Mouse (Mus musculus): ENCODE results near the gene Yme1l1.

DNA sequence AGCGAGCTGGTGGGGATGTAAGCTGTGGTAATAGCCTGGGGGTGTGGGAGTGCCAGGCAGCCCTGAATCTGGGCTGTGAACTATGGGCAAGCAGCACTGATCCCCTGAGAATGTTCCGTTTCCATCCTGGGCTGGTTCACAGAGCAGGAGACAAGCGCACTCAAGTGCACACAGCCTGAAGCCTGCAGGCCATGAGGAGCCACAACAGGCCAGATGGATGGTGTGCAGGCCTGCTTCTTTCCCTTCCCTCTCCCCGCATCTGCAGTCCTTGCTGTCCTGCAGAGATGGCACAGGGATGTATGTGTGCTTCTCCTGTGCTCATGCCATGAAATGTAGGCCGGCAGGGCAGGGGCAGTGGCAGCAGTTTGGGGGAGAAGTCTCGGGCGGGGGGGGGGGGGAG lies 69.0 kb downstream of the Yme1l1 start:
- TF ChIP-seq MYOD1 (IDR thresholded peaks at IDR 0.05; ENCODE audit: control insufficient read depth in 1 of 3, insufficient read length in 2 of 3, low read depth in 2 of 3) = no peak
- TF ChIP-seq POLR2A (IDR thresholded peaks at IDR 0.05; ENCODE audit: insufficient read length, low read depth) = no peak
- no peak for TF ChIP-seq POLR2AphosphoS2 (IDR thresholded peaks at IDR 0.05; ENCODE audit: insufficient read length, low read depth)
- TF ChIP-seq REST (IDR thresholded peaks at IDR 0.05; ENCODE audit: insufficient read depth, insufficient read length) = no peak
- TF ChIP-seq MAX (IDR thresholded peaks at IDR 0.05; ENCODE audit: low read depth) = no peak
- no peak for TF ChIP-seq SRF (IDR thresholded peaks at IDR 0.05; ENCODE audit: control insufficient read depth, insufficient read length, low read depth)
- no peak for TF ChIP-seq MYOG (IDR thresholded peaks at IDR 0.05; ENCODE audit: control insufficient read depth in 1 of 3, insufficient read depth in 1 of 3, insufficient read length in 2 of 3, low read depth in 2 of 3)
- no peak for TF ChIP-seq CEBPB (IDR thresholded peaks at IDR 0.05; ENCODE audit: insufficient read depth, poor library complexity, severe bottlenecking)
- TF ChIP-seq USF1 (IDR thresholded peaks at IDR 0.05; ENCODE audit: low read depth) = no peak
